Mouse (Mus musculus): ENCODE measurements at regions not wholly inside any gene's neighbourhood (a gene's known extent, or its start where the extent isn't known, plus 50 kb on each side); places are given as distances from the start of the nearest gene placed in this dataset.

DNA sequence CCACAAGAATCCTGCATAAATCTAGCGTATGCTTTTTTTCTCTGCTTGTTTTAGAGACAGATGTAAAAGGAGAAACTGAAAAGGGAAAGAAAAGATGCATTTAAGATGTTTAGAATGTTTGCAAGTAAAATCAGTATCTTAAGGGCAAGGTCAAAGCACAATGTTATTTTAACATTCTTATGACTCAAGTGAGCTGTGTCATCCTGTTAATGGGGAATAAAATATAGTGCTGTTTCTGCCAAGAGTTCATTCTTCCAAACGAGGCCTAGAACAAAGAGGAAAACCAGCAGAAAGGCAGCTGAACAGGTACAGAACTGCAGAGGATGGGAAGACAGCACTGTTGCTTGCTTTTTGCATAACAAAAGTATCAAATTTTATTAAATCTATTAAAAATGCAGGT, 156.7 kb upstream of the Tmtc1 start:
- no peak for DNase-seq (ENCODE audit: low spot score in 2 of 2)

GRCm38 (mm10) chr6:148599473-148599872, 155.3 kb upstream of the Tmtc1 start:
- DNase-seq (ENCODE audit: low spot score in 2 of 2): no peak

DNA sequence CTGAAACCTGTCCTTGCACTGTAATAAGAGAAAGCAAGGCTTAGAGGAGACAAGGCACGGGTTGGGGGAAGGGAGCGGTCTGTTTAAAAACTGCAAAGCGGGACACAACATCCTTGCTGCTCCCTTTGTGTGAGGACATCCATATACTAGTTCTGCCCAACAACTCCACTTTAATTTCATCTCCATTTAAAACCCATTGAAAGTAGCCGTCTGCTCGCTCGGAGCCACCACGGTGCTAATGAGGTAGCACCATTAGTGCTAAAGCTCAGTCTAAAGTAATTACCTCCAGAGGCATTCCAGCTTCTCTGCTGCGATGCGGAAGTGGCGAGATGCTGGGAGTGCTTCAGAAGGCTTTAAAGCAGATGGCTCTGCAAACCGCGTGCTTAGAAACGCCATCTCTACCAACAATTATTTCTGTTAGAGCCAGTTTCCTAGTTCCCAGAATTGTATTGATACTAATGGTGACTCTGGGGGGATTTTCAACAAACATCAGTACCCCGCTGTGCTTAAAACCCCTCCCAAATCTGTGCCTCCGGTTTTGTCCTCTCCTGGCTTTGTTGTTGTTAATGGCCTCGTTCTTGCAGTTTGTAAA, 154.7 kb upstream of the Tmtc1 start:
- DNase-seq (ENCODE audit: low spot score in 2 of 2): no peak

- DNase-seq (ENCODE audit: low spot score in 2 of 2): no peak
These were observed 151.0 kb upstream of the Tmtc1 start for GRCm38 (mm10) chr6:148595009-148595770.

DNA sequence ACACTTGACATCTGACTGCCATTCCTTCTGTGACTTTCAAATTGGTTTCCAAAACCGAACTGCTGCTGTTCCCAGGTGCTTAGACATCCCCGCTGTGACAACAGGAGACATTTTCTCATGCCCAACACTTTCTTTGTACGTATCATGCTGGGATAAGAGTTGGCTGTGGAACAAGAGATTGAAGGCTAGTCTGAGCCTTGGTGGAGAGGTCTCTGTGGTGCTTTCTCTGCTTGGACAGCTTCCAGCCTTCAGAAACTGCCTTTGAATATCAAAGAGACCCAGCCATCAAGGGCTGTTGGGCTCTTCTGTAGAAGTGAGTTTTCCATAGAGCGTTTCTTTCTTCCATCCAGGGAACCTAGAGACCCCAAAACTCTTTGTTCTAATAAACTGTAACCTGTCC, 144.8 kb upstream of the Tmtc1 start:
- DNase-seq (ENCODE audit: low spot score in 2 of 2): no peak

- DNase-seq (ENCODE audit: low spot score in 2 of 2): no peak
These were observed 142.5 kb upstream of the Tmtc1 start for GRCm38 (mm10) chr6:148586439-148587321.

DNA sequence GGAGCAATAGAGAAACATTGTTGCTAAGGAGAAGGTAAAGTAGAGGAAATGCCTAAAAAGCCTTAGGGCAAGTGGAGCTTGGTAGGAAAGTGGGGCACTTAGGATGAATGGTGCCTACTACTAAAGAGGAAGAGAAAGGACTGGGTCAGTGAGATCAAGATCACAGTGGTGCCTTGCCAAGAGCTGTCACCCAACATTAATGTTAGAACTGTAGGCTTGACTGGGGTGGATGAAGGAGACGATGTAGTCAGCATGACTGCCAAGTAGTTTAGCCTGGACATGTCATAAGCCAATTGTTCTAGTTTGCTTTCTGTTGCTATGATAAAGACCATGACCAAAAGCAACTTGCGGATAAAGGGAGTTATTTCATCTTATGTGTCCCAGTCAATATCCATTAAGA, 139.9 kb upstream of the Tmtc1 start:
- no peak for DNase-seq (ENCODE audit: low spot score in 2 of 2)

DNA sequence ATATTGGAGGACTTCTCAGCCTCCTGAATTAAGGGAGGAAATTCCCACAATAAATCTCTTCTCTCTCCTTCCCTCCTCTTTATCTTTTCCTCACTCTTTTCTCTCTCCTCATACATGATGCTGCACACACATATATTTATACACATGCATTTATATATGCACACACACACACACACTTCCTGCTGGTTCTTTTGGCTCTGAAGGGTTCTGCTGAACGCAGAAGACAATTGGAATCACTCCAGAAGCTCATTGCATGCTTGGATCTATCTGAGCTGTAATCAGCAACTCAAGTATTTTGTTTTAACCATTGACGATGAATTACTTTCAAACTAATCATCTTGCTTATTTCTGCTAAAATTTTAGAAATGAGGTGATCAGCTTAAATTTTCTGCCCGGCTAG, 134.1 kb upstream of the Tmtc1 start:
- DNase-seq (ENCODE audit: low spot score in 2 of 2): no peak

DNA sequence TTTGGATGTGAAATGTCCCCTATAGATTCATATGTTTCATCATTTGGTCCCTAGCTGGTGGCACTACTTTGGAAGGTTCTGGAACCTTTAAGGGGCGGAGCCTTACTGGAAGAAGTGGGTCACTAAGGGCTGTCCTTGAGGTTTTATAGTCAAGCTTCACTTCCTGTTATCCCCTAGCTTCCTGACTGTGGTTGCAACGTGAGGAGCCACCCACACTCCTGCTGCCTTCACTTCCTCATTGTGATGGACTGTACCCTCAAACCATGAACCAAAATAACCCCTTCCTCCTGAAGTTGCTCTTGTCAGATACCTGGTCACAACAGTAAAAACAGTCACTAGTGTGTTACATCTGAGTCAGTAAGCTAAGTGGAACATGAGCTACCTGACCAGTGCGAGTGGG, 133.5 kb upstream of the Tmtc1 start:
- no peak for DNase-seq (ENCODE audit: low spot score in 2 of 2)

DNA sequence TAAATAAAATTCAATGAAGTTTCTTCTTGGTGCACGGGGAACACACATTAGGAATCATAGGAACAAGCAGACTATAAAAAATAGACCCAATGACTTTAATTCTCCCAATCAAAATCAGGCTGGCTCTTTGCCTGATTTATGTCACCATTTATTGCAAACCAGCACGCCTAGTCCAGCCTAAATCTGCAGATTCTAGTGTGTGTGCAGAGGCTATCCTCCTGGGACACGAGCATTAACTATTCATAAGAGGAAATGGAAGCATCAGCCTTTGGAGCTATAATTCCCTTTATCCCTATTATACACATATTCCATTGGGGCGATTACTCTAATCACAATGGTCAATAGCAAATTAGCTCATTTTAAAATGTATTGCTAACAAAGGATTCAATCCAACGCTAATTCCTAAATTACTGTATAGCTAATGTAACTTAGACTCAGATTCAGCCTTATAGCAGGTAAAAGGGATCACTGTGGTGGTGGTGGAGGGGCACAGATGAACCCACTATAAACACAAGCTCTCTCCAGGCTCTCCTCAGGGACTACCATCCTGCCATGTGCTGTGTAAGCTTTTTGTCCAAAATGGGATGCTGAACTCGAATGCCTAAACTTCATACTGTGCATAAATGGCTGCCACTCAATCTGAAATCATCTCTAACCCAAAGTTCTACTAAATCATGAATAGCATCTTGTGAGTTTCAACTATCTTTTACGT, 130.7 kb upstream of the Tmtc1 start:
- no peak for DNase-seq (ENCODE audit: low spot score in 2 of 2)

- no peak for DNase-seq (ENCODE audit: low spot score in 2 of 2)
These were observed 128.0 kb upstream of the Tmtc1 start for GRCm38 (mm10) chr6:148572201-148572600.

DNA sequence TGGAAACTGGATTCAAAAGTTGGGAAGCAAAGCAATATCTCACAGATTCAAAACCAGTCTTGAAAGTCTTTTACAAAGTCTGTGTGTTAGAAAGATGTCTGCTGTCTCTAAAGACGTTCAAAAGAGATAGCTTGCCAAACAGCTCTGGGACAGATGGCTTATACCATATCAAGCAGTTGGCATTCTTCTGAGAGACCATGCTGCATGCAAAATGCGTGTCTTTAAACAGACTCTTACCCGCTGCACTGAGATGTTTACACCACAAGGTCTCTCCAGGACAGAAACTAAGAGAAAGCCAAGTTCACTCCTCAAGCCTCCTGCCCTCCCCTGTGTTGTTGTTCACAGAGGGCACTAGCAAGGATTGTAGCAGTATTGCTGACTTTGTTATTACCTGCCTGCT, 127.5 kb upstream of the Tmtc1 start:
- peak; percentile 27 to 40 for DNase-seq (ENCODE audit: low spot score in 2 of 2)

DNA sequence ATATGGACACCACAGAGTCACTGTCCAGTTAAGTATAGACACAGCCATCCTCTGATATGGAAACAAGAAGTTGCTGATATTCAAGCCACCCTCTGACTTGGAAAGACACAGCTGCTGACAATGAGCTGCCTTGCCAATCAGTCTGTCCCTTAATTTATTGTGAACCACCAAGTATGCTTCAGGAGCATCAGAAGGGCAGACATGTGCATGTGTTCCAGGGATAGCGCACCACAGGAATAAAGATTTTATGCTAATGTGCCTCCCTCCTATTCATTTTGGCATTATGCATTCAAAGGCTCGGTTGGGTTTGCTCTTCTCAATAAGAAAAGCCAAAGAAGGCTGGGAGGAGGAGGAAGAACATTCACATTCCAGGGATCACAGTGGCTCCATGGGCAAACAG, 120.0 kb upstream of the Tmtc1 start:
- DNase-seq (ENCODE audit: low spot score in 2 of 2): no peak

DNA sequence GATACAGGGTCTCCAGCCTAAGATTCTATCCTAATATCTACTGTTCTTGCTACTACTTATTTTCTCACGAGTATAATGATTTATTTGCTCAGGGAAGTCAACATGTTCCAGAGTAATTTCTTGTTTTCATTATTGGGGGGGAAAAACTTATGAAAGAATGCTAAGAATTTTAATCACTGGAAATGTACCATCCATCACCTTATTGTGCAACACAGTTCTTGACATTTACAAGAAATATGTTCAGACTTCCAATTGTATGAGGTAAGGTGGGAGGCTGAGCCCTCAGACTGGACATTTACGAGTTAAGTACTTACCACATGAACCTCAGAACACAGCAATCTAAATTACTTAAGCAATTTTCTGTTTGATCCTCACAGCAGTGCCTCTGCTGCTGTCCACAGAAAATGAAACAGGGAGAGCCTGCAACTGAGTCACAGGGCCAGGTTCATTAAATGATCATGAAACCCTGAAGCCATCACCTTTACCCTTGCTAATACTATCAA, 118.1 kb upstream of the Tmtc1 start:
- DNase-seq (ENCODE audit: low spot score in 2 of 2): no peak

DNA sequence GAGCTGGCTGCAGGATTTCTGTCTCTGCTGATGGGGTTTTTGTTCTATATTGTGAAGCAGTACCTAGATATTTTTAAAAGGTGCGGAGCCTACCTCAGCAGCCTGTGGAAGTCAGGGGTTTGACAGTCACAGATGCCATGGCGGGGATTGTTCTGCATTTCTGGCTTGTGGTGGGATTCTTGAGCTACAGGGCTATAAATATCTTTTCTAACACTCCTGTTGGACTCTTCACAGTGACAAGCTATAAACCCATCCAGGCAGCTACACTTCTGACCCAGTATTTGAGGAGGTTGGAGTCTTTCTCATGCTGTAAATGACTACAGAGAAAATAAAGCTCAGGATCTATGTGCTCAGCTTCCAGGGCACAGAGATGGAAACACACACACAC, 112.3 kb upstream of the Tmtc1 start:
- DNase-seq (ENCODE audit: low spot score in 2 of 2): no peak

DNA sequence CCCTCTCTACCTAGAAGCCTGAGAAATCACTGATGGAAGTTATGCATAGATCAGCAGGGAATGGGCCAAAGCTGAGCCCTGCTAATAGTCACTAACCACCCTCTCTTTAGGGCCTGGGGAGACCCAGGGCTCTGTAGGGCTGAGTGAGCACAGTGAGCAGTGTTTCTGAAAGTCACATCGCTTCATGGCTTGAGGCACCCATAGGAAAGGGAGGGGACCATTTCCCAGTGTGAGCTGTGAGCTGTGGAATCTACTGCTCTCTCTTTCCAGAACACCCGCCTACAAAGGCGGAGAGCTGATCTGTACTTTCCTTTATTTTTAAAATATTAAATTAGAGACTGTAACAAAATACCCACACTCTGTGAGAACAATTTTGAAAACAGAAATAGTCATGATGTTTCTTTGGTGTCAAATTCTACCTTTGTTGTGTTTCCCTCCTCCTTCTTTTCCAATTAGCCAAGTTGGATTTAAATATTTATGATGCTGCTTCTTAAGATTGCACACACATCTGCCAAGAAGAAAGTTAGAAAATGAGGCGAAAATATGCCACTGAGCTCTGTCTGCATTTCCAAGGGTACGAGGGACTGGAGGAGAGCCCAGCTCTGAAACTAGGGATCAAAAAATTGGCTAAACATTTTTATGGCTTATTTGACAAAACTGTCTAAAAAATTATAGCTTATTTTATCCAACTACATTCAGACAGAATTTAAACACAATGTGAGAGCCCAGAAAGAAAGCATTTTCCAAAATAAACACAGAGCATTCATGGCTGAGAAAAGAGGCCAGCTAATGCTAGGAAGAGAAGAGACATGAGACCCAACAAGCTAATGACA, 111.7 kb upstream of the Tmtc1 start:
- peak in 1 of 2 experiments; percentile 28 for DNase-seq (ENCODE audit: low spot score in 2 of 2)

- DNase-seq (ENCODE audit: low spot score in 2 of 2): no peak
These were observed 110.3 kb upstream of the Tmtc1 start for GRCm38 (mm10) chr6:148554463-148554862.

DNA sequence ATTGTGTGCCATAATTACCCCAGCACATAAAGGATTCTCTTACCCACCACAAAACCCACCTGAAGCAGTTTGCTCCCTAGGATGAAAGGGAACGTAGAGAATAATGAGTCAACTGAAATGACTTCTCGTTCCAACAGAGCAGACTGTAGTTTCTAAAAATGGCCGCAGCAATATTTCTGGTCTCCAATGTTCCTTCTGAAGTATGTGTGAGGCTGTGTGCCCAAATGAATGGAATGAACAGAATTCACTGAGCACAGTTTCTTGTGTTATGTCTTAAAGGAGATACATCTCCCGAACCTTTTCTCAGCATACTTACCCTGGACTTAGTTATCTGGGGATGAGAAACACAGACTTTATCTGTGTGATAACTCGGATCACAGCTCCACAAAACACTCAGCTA, 109.4 kb upstream of the Tmtc1 start:
- no peak for DNase-seq (ENCODE audit: low spot score in 2 of 2)

GRCm38 (mm10) chr6:148551097-148551496, 106.9 kb upstream of the Tmtc1 start:
- no peak for DNase-seq (ENCODE audit: low spot score in 2 of 2)

- no peak for DNase-seq (ENCODE audit: low spot score in 2 of 2)
These were observed 104.1 kb upstream of the Tmtc1 start for GRCm38 (mm10) chr6:148548138-148548778.
